Mouse (Mus musculus) hematopoietic stem cell, adult 5-6 weeks (primary cell): ENCODE results near the gene Fbxw5. TPM values are rescaled to one million over a fixed set of nuclear protein-coding genes. Genes with fewer than 3 reads are reported as not detected.
A peak's percentile ranks its signal among the peaks of the same experiment; 100 is the strongest.
"Not testable (repeated sequence)": the region's sequence is repeated elsewhere in the genome, so short reads cannot be mapped to it uniquely, and the experiment has no call there.

Experiments used
- ATAC-seq, 2 experiments: fragments of 125-278 bp in 1 of 2; replicated peaks in 1 of 2; 2 replicates each; pipeline ENCODE4 v1.8.0; 2016 to 2017; ENCODE audit warnings: inconsistent platforms in 2 of 2, mild to moderate bottlenecking in 2 of 2, moderate number of reproducible peaks in 2 of 2, low read depth in 1 of 2, moderate TSS enrichment in 1 of 2; ENCODE audit not compliant: low FRiP score in 2 of 2, poor library complexity in 2 of 2, severe bottlenecking in 2 of 2, insufficient read depth in 1 of 2, low TSS enrichment in 1 of 2
- total RNA-seq: library from RNA; stranded (forward); fragments of 172-1452, 232-1000 nt; gene quantifications from 2 replicates; pipeline ENCODE4 v1.2.3, GENCODE M21; 2017

The Fbxw5 gene
- total RNA-seq, 1 experiment from 2014 or later = 20.6 TPM

DNA sequence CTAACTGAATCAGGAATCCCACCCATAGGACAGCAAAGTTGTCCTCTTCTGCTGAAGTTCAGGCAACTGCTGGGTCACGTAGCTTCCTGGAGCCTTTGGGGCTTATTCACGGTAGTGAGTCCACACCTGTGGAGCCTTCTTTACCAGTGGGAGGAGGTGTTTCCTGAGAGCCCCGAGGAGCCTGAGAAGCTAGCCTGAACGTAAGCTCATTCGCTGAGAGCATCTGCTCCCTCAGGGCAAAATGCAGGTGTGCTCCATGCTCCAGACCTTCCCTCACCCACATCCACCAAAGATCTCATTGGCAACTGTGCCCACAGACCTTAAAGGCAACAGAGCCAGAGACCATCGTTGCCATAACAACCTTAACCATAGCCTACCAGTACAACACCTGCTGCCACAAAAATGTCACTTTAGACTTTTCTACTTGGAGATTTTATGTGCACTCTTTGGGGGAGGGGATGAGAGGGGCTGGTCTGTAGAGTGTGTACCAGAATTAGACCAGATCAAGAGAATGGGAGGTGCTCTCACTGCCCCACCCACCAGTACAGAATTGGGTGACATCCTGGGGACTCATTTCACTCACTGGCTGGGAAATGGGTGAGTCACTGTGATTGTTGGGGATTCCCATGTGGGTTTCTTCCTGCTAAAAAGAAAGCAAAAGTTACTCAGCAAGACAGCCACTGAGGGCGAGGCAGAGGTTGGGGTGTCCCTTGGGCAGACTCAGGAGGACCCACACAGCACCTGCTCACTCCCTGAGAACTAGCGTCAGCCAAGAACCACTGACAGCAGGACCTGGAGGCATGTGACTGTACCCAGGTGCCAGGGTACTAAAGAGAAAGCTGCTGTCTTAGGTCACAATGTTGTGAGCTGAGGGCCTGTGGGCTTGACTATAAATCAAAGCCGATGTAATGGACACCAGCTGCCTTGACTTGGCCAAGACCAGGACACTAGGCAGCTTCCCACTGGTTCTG is 48.8 kb downstream of the Fbxw5 start:
- ATAC-seq = peak in 1 of 2 experiments; percentile 12; a peak in 1 of 4 replicates

DNA sequence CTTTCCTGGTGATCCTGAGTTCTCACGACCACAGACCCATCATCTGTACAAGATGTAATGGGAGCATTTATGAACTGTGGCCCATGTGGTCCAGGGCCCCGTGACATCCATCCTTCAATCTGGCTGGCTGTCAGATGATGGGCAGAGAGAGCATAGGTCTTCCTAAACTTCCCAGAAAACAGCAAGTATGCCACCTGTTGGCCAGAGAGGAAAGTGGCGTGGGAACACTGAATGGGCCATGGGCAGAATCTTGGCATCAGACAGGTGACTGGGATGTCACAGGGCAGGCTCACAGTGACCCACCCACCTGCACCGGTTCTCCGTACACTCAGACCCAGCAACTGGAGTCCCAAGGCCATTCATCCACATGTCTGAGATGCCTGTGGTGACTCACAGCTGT is 50.6 kb downstream of the Fbxw5 start:
- ATAC-seq = 0 out of 4 replicates have a peak, but pooled peaks of 1 of the 2 experiments have one; percentile 16

DNA sequence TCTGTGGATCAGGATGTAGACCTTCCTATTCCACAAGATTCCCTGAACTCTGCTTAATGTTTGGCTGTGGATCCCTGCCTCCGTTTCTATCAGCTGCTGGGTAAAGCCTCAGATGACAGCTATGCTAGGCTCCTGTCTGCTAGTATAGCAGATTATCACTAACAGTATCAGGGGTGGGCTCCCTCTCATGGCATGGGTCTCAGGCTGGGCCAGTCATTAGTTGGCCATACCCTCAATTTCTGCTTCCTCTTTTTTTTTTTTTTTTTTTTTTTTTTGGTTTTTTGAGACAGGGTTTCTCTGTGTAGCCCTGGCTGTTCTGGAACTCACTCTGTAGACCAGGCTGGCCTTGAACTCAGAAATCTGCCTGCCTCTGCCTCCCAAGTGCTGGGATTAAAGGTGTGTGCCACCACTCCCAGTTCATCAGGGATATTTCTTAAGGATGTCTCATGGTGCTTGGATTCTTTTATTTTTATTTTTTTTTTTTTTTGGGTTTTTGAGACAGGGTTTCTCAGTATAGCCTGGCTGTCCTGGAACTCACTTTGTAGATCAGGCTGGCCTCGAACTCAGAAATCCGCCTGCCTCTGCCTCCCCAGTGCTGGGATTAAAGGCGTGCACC is 52.7 kb downstream of the Fbxw5 start:
- ATAC-seq = not testable (repeated sequence)

Other genes with a start within 250 kb of the Fbxw5 start
- gene Tmem203, start 245.3 kb upstream of the Fbxw5 start, total RNA-seq = 9.9 and 10.8 TPM in 2 replicates
- gene Tprn, start 238.1 kb upstream of the Fbxw5 start, total RNA-seq = 8.2 and 10.6 TPM in 2 replicates
- 46.4 and 82.9 TPM in 2 replicates for gene Ssna1, start 228.3 kb upstream of the Fbxw5 start, total RNA-seq
- 39.0 and 46.9 TPM in 2 replicates for gene Anapc2, start 228.3 kb upstream of the Fbxw5 start, total RNA-seq
- not detected in 2 replicates for gene Tmem210, start 212.6 kb upstream of the Fbxw5 start, total RNA-seq
- not detected in 2 replicates for gene Lrrc26, start 210.8 kb upstream of the Fbxw5 start, total RNA-seq
- gene Grin1, start 181.6 kb upstream of the Fbxw5 start, total RNA-seq = not detected in 2 replicates
- 60.9 and 70.9 TPM in 2 replicates for gene Man1b1, start 168.4 kb upstream of the Fbxw5 start, total RNA-seq
- gene Dpp7, start 144.4 kb upstream of the Fbxw5 start, total RNA-seq = 11.9 and 31.6 TPM in 2 replicates
- gene Uap1l1, start 135.1 kb upstream of the Fbxw5 start, total RNA-seq = 8.2 and 12.6 TPM in 2 replicates
- 3.3 and 12.1 TPM in 2 replicates for gene Sapcd2, start 128.4 kb upstream of the Fbxw5 start, total RNA-seq
- gene Entpd2, start 104.9 kb upstream of the Fbxw5 start, total RNA-seq = not detected in 2 replicates
- gene Npdc1, start 101.4 kb upstream of the Fbxw5 start, total RNA-seq = 0.74 and 2.3 TPM in 2 replicates
- 23.6 and 28.5 TPM in 2 replicates for gene Fut7, start 77.5 kb upstream of the Fbxw5 start, total RNA-seq
- gene Abca2, start 72.0 kb upstream of the Fbxw5 start, total RNA-seq = 52.7 and 57.5 TPM in 2 replicates
- not detected in 2 replicates for gene Clic3, start 43.9 kb upstream of the Fbxw5 start, total RNA-seq
- gene Paxx, start 39.7 kb upstream of the Fbxw5 start, total RNA-seq = 27.5 and 28.0 TPM in 2 replicates
- 3.4 and 3.5 TPM in 2 replicates for gene Ptgds, start 30.7 kb upstream of the Fbxw5 start, total RNA-seq
- gene Lcn12, start 6.8 kb upstream of the Fbxw5 start, total RNA-seq = not detected in 2 replicates
- gene C8g, start 969 bp downstream of the Fbxw5 start, total RNA-seq = 0.35 and 2.0 TPM in 2 replicates
- gene Traf2, start 46.2 kb downstream of the Fbxw5 start, total RNA-seq = 18.0 and 20.2 TPM in 2 replicates
- gene Edf1, start 57.1 kb downstream of the Fbxw5 start, total RNA-seq = 68.7 and 71.1 TPM in 2 replicates
- 1.1 and 4.8 TPM in 2 replicates for gene Mamdc4, start 74.1 kb downstream of the Fbxw5 start, total RNA-seq
- 27.8 and 63.7 TPM in 2 replicates for gene Phpt1, start 74.5 kb downstream of the Fbxw5 start, total RNA-seq
- 0.40 TPM in 1 of 2 replicates, not detected in the other for gene Ajm1, start 81.0 kb downstream of the Fbxw5 start, total RNA-seq
- gene Rabl6, start 107.8 kb downstream of the Fbxw5 start, total RNA-seq = 56.5 and 67.0 TPM in 2 replicates
- not detected in 2 replicates for gene Ccdc183, start 116.9 kb downstream of the Fbxw5 start, total RNA-seq
- gene Tmem141, start 121.3 kb downstream of the Fbxw5 start, total RNA-seq = 22.2 and 28.8 TPM in 2 replicates
- 0.94 TPM in 1 of 2 replicates, not detected in the other for gene Fcna, start 127.3 kb downstream of the Fbxw5 start, total RNA-seq
- not detected in 2 replicates for gene Lcn8, start 152.4 kb downstream of the Fbxw5 start, total RNA-seq
- gene Lcn5, start 157.2 kb downstream of the Fbxw5 start, total RNA-seq = not detected in 2 replicates
- gene Lcn6, start 176.0 kb downstream of the Fbxw5 start, total RNA-seq = not detected in 2 replicates
- gene Lcn10, start 182.0 kb downstream of the Fbxw5 start, total RNA-seq = not detected in 2 replicates
- gene Obp2a, start 199.3 kb downstream of the Fbxw5 start, total RNA-seq = not detected in 2 replicates
- gene Bmyc, start 206.0 kb downstream of the Fbxw5 start, total RNA-seq = 6.4 and 11.8 TPM in 2 replicates
- gene Obp2b, start 236.3 kb downstream of the Fbxw5 start, total RNA-seq = not detected in 2 replicates